Mouse (Mus musculus) kidney, embryonic 16.5 days (tissue): Measurements from ENCODE around the gene Rbms1. TPM values are rescaled to one million over a fixed set of nuclear protein-coding genes. Genes with fewer than 3 reads are reported as not detected.

Experiments used
- ATAC-seq: fragments of 200-750 bp; cut with Nextera tagmentation; 2 replicates; pipeline ENCODE4 v1.8.0; 2017; ENCODE audit warnings: moderate TSS enrichment; ENCODE audit not compliant: low FRiP score, low TSS enrichment
- H3K27ac ChIP-seq: fragments of 300-500 bp; sonication (generic); 2 replicates; pipeline ENCODE4 v1.5.1; 2014; ENCODE audit warnings: low read length
- H3K27me3 ChIP-seq: fragments of 300-500 bp; sonication (generic); 2 replicates; pipeline ENCODE4 v1.6.1; 2014; ENCODE audit warnings: low read length, control low read depth, mixed read lengths; ENCODE audit not compliant: insufficient read depth
- H3K36me3 ChIP-seq: fragments of 300-500 bp; sonication (generic); 2 replicates; pipeline ENCODE4 v1.6.1; 2014; ENCODE audit warnings: low read length, control low read depth, mixed read lengths; ENCODE audit not compliant: insufficient read depth
- H3K4me1 ChIP-seq: fragments of 300-500 bp; sonication (generic); 2 replicates; pipeline ENCODE4 v1.6.1; 2014; ENCODE audit warnings: low read length, control low read depth, mixed read lengths; ENCODE audit not compliant: insufficient read depth
- H3K4me2 ChIP-seq: fragments of 300-500 bp; sonication (generic); replicated peaks from 2 replicates; pipeline ENCODE4 v1.6.1; 2014; ENCODE audit warnings: low read depth, low read length
- H3K4me3 ChIP-seq: fragments of 300-500 bp; sonication (generic); 2 replicates; pipeline ENCODE4 v1.5.1; 2014; ENCODE audit warnings: mild to moderate bottlenecking, low read length
- H3K9ac ChIP-seq: fragments of 300-500 bp; sonication (generic); replicated peaks from 2 replicates; pipeline ENCODE4 v1.6.1; 2014; ENCODE audit warnings: low read length
- H3K9me3 ChIP-seq: fragments of 300-500 bp; sonication (generic); 2 replicates; pipeline ENCODE4 v1.6.1; 2016; ENCODE audit warnings: low read length, control low read depth
- WGBS: fragments of 180-500 bp; shearing (Covaris S2); extraction: QIAGEN DNeasy Blood & Tissue Kit; methylation state at CpG from one replicate; pipeline ENCODE4 v1.1.7; 2014; 5-methylcytosine and 5-hydroxymethylcytosine counted together
- polyA plus RNA-seq: library from polyadenylated mRNA; unstranded; fragments of >200 nt; fragmentation: Nextera tagmentation; extraction: Ambion mirVana; gene quantifications from 2 replicates; pipeline ENCODE4 v1.2.1, GENCODE M21; 2015

Rbms1 gene
- polyA plus RNA-seq, 1 experiment from 2014 or later = 130 TPM

DNA sequence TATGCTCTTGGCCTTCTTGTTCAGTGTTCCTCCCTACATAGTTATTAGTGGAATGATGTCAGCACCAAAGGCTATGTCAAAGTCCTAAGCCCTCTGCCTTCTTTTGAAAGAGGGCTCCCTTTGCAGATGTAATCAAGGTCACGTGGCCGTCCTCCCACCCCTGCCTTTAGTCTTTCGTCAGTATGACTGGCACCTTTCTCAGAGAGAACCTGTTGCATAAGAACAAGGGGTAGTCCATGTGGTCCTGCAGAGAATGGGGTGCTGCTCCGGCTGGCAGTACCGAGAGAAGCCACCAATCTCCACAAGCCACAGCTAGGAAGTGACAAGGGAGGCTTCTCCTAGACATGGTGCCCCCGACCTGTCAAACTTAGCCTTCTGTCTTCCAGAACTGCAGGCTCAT, 154.2 kb downstream of the Rbms1 start:
- no peak overlapping the region for H3K4me2 ChIP-seq
- H3K27me3 ChIP-seq = no peaks in the 10 kb centered on the region
- no peak for ATAC-seq
- H3K9ac ChIP-seq = no peak overlapping the region
- 67% methylated on average over 6 of the region's 6 CpGs for WGBS
- no peaks in the 10 kb centered on the region for H3K36me3 ChIP-seq
- peak overlapping the region; percentile 71; the same call in 1 of the 2 replicates for H3K27ac ChIP-seq
- peaks cover 47% of the 10 kb centered on the region for H3K4me1 ChIP-seq
- no peak overlapping the region for H3K4me3 ChIP-seq
- no peaks in the 10 kb centered on the region for H3K9me3 ChIP-seq

DNA sequence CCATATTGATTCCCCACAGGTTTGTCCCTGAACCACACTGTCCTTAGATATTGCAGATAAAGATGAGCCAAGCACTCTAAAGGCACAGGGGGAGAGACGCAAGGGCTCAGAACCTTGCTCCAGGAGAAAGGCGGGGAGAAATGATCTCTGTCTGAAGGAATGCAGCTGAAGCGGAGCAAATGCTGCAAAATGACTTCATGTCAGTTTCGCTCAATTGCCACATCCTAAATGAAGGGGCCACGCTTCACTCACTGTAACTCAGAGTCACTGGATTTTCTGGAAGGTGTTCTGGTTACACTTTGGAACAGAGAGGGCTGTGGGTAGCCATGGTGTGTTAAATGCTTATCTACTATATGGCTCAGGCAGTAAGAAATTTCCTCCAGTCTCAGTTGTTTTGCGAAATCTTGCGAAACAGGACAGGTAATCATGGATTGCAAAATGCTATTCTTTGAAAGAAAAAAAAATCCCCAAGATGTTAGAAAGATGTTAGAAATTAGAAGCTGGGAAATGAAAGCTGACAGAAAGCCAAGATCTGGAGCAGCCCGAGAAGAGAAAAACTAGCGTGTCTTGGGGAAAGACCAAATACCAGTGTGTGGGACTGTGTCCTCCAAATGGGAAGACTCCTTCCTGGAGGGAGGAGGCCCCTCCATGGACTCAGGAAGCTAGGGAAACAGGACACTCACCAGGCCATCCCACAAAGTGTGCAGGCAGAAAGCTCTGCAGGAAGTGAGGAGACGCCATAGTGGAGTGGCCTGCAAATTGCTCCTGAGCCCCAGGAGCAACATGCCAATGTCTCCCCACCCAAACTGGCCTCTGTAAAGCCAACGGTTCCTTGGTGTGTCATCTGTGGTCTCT, 155.4 kb downstream of the Rbms1 start:
- H3K4me1 ChIP-seq = peaks cover 51% of the 10 kb centered on the region
- no peak overlapping the region for H3K4me3 ChIP-seq
- WGBS = 43% methylated on average over 11 of the region's 11 CpGs
- no peaks in the 10 kb centered on the region for H3K36me3 ChIP-seq
- no peaks in the 10 kb centered on the region for H3K27me3 ChIP-seq
- H3K9ac ChIP-seq = no peak overlapping the region
- H3K4me2 ChIP-seq = no peak overlapping the region
- ATAC-seq = no peak
- H3K27ac ChIP-seq = peak overlapping the region; percentile 39; the same call in 1 of the 2 replicates
- no peaks in the 10 kb centered on the region for H3K9me3 ChIP-seq

DNA sequence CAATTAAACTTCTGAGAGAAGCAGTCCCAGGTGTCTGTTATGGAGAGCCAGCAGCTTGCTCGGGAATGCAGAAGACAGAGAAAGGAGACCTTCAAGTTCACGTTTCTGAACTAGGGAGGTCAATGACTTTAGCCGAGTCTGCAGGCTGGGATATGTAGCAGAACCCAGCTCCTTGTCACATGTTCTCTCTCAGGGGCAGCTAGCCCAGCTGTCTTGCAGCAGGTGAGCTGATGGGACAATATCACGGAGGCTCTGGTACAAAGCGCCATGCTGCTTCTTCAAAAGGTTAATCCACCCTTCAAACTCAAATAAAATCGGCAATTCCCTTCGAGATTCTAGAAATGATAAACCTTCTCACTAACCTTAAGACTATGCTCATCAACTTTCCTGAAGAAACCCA, 158.2 kb downstream of the Rbms1 start:
- 40% methylated on average over 7 of the region's 7 CpGs for WGBS
- Histone ChIP-seq H3K4me2 (no peak overlapping the region), H3K36me3 (no peaks in the 10 kb centered on the region), H3K9ac (no peak overlapping the region), H3K4me3 (no peak overlapping the region), H3K4me1 (peaks cover 61% of the 10 kb centered on the region), H3K9me3 (no peaks in the 10 kb centered on the region), H3K27ac (peak overlapping the region; percentile 5; the same call in 1 of the 2 replicates), H3K27me3 (no peaks in the 10 kb centered on the region)
- no peak for ATAC-seq

DNA sequence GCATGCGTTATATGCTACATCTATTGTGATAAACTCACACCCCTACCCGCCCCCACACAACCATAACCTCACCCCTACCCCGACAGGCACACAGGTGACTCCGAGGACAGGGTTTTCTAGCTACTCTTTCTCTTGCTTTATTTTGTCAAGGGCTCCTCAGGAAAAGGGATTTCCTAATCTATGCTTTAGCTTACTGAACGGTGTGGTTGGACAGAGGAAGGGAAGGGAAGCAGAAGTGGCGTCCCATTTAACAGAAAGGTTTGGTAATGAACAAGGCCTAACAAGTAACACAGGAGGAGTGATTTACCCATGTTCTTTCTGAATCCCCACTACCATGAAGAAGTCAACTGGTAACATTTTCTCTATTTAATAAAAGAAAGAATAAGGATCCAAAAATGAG, 159.6 kb downstream of the Rbms1 start:
- H3K4me2 ChIP-seq = no peak overlapping the region

DNA sequence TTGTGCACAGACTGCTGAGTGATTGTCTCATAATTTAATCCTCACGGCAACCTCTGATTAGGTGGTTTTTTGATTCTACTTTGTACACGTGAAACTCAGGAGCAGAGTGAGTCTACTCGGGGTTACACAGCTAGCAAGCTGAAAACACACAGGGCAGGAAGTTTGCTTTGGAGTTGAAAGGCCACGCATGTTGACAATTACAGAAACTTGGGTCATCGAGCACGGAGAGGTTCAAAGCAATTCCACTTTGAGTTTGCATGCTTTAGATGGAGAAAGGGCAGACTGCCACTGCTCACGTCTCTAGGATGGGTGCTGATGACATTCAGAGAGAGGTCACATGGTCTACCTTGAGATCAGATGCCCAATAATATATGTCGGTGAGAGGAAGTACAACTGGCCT, 160.2 kb downstream of the Rbms1 start:
- no peak overlapping the region for H3K4me3 ChIP-seq
- H3K27me3 ChIP-seq = no peaks in the 10 kb centered on the region
- WGBS = 39% methylated on average over 8 of the region's 8 CpGs
- no peak overlapping the region for H3K4me2 ChIP-seq
- no peaks in the 10 kb centered on the region for H3K9me3 ChIP-seq
- no peak overlapping the region for H3K9ac ChIP-seq
- no peaks in the 10 kb centered on the region for H3K36me3 ChIP-seq
- no peak overlapping the region for H3K27ac ChIP-seq
- H3K4me1 ChIP-seq = peaks cover 42% of the 10 kb centered on the region
- no peak for ATAC-seq

More for the DNA sequence above, 159.6 kb downstream of the Rbms1 start:
- H3K36me3 ChIP-seq = no peaks in the 10 kb centered on the region
- H3K4me1 ChIP-seq = peaks cover 48% of the 10 kb centered on the region
- WGBS = 84% methylated on average over 6 of the region's 6 CpGs
- no peaks in the 10 kb centered on the region for H3K9me3 ChIP-seq
- no peaks in the 10 kb centered on the region for H3K27me3 ChIP-seq
- no peak for ATAC-seq
- no peak overlapping the region for H3K4me3 ChIP-seq
- H3K27ac ChIP-seq = no peak overlapping the region
- H3K9ac ChIP-seq = no peak overlapping the region

DNA sequence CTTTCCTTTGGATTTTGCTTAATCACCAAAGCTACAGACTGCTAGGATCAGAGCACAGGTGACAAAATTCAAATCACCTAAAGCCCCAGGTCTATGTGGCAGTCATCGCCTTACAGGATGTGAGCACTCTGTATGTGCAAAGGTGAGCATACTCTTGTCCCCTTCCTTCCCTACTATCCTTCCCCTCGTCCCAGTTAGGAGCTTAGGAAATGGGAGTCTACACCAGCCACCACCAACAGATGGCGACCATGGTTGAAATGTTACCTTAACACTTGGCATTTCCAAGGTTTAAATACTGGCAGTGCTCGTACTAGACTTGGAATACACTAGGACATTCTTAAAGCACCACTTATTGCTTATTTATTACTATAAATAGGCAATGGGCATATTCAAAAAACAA, 160.8 kb downstream of the Rbms1 start:
- WGBS = 33% methylated on average over 4 of the region's 4 CpGs

DNA sequence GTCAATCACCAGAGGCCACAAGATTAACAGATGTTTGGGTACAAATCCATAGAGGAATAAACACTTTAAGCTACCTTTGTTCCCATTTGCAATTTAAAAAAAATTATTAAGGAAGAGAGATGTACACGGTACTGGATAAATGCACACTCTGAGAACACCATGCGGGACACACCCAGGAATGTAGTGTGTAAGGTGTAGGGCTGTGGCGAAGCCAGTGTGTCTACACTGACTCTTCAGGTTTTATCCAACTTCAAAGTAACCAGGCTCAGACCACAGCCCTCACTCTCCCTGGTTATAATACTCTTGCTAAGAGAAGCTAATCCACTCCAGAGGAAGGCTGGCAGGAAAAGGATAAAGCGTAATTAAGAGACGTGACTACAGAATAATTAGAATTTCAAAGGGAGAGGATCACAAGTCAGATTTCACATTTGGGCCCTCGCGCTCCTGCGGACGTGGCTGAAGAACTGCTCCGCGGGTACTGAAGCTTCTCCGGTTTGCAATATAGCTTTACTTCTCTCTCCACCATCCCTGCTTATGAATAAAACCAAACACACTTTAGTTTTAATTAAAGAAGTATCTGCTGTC, 161.3 kb downstream of the Rbms1 start:
- 57% methylated on average over 12 of the region's 12 CpGs for WGBS
- Histone ChIP-seq H3K9ac (0 out of 2 replicates have a peak overlapping the region, but pooled peaks have one; percentile 39), H3K27ac (no peak overlapping the region), H3K27me3 (no peaks in the 10 kb centered on the region), H3K4me3 (peak overlapping the region; percentile 29; the same call in 1 of the 2 replicates), H3K36me3 (no peaks in the 10 kb centered on the region), H3K9me3 (no peaks in the 10 kb centered on the region), H3K4me1 (peaks cover 34% of the 10 kb centered on the region), H3K4me2 (peak overlapping the region; percentile 43)
- ATAC-seq = peak; percentile 47; the same call in 1 of the 2 replicates

More for the DNA sequence above, 160.8 kb downstream of the Rbms1 start:
- Histone ChIP-seq H3K27ac (no peak overlapping the region), H3K4me2 (no peak overlapping the region), H3K9me3 (no peaks in the 10 kb centered on the region), H3K4me3 (no peak overlapping the region), H3K27me3 (no peaks in the 10 kb centered on the region), H3K9ac (no peak overlapping the region), H3K36me3 (no peaks in the 10 kb centered on the region), H3K4me1 (peaks cover 36% of the 10 kb centered on the region)
- ATAC-seq = 0 out of 2 replicates have a peak, but pooled peaks have one; percentile 36

DNA sequence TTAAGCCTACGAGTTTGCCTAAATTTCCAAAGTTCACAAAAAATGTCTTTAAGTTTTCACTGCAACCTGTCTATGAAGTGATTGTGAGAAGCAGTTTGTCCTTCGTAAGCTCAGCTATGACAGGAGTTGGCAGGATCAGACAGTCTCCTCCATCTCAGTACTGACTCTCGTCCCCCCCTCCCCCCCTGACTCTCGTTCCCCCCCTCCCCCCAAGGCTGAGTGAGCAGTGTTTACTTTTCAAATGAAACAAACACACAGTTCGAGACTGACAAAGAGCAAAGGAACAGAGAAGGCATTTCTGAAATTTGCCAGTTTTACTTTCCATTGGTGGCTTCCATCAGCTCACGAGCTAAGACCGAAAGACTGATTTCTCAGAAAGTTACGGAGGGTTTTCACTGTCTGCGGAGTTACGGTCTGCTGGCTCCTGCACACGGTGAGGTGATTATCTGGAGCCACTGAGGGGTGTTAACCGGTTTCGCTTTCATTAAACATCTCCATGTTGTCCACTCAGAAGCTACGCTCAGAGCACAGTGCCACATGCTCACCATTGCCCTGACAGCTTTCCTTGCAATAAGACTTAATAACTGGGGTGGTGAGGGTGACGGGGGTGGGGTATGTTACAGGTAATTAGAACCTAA, 162.0 kb downstream of the Rbms1 start:
- peak overlapping the region; percentile 39; the same call in 1 of the 2 replicates for H3K9ac ChIP-seq
- H3K27me3 ChIP-seq = no peaks in the 10 kb centered on the region
- H3K9me3 ChIP-seq = no peaks in the 10 kb centered on the region
- peak overlapping the region; percentile 29 for H3K4me3 ChIP-seq
- WGBS = 28% methylated on average over 15 of the region's 15 CpGs
- H3K4me2 ChIP-seq = peak overlapping the region; percentile 43
- peaks cover 1% of the 10 kb centered on the region; the same call in 1 of the 2 replicates for H3K36me3 ChIP-seq
- peaks cover 34% of the 10 kb centered on the region for H3K4me1 ChIP-seq
- ATAC-seq = peak; percentile 91
- peak overlapping the region; percentile 40; the same call in 1 of the 2 replicates for H3K27ac ChIP-seq

DNA sequence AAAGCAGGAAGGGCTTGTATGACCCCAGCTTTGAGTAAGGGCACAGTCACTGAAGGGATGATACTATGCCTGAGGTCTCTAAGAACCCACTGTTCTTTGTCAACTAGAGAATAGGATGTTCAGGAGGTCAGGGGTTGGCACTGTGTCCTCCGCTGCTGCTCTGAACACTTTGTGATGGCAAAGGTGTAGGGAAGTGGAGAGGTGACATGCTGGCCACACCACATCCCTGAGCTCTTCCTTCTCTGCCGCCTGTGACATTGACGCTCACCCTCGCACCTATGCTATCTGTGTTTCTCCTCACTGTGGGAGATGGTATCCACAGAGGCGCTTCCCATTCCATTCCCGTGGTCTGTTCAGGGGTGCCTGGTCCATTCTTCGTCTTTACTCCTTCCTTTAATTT, 163.2 kb downstream of the Rbms1 start:
- no peak overlapping the region for H3K4me2 ChIP-seq
- no peaks in the 10 kb centered on the region for H3K9me3 ChIP-seq
- H3K4me1 ChIP-seq = peaks cover 29% of the 10 kb centered on the region
- no peak overlapping the region for H3K9ac ChIP-seq
- 90% methylated on average over 7 of the region's 7 CpGs for WGBS
- no peak overlapping the region for H3K27ac ChIP-seq
- peaks cover 7% of the 10 kb centered on the region; the same call in 1 of the 2 replicates for H3K36me3 ChIP-seq
- H3K4me3 ChIP-seq = no peak overlapping the region
- ATAC-seq = no peak
- H3K27me3 ChIP-seq = no peaks in the 10 kb centered on the region
